Mouse (Mus musculus) heart, embryonic 10.5 days (tissue): Measurements from ENCODE around the gene Plcg2. TPM values are rescaled to one million over a fixed set of nuclear protein-coding genes. Genes with fewer than 3 reads are reported as not detected.
A peak's percentile ranks its signal among the peaks of the same experiment; 100 is the strongest.

ENCODE experiments used
- DNase-seq: peaks from one replicate; pipeline ENCODE4 v3.0.0-alpha.2; 2017; ENCODE audit warnings: low spot score
- H3K27ac ChIP-seq: fragments of 300-500 bp; sonication (generic); 2 replicates; pipeline ENCODE4 v1.5.1; 2016; ENCODE audit warnings: mild to moderate bottlenecking
- H3K27me3 ChIP-seq: fragments of 300-500 bp; sonication (generic); 2 replicates; pipeline ENCODE4 v1.6.1; 2016; ENCODE audit warnings: mild to moderate bottlenecking; ENCODE audit not compliant: poor library complexity, insufficient read depth, severe bottlenecking
- H3K36me3 ChIP-seq: fragments of 300-500 bp; sonication (generic); 2 replicates; pipeline ENCODE4 v1.6.1; 2016; ENCODE audit warnings: mild to moderate bottlenecking, moderate library complexity
- H3K4me1 ChIP-seq: fragments of 300-500 bp; sonication (generic); 2 replicates; pipeline ENCODE4 v1.6.1; 2016; ENCODE audit warnings: mild to moderate bottlenecking
- H3K4me3 ChIP-seq: fragments of 300-500 bp; sonication (generic); 2 replicates; pipeline ENCODE4 v1.5.1; 2016; ENCODE audit warnings: mild to moderate bottlenecking, moderate library complexity
- H3K9me3 ChIP-seq: fragments of 300-500 bp; sonication (generic); 2 replicates; pipeline ENCODE4 v1.6.1; 2016; ENCODE audit warnings: mild to moderate bottlenecking, moderate library complexity
- WGBS: fragments of 180-500 bp; shearing (Covaris S2); methylation state at CpG from one replicate; pipeline ENCODE4 v1.1.7; 2016; 5-methylcytosine and 5-hydroxymethylcytosine counted together
- microRNA-seq: library from miRNA; unstranded; fragments of <30 nt; microRNA quantifications from one replicate; pipeline ENCODE4, GENCODE M21; 2017
- polyA plus RNA-seq: library from polyadenylated mRNA; unstranded; fragments of >200 nt; fragmentation: Nextera tagmentation; extraction: Ambion mirVana; gene quantifications from 2 replicates; pipeline ENCODE4 v1.2.1, GENCODE M21; 2016

Gene Plcg2
- polyA plus RNA-seq, 1 experiment from 2014 or later = 6.8 TPM

DNA sequence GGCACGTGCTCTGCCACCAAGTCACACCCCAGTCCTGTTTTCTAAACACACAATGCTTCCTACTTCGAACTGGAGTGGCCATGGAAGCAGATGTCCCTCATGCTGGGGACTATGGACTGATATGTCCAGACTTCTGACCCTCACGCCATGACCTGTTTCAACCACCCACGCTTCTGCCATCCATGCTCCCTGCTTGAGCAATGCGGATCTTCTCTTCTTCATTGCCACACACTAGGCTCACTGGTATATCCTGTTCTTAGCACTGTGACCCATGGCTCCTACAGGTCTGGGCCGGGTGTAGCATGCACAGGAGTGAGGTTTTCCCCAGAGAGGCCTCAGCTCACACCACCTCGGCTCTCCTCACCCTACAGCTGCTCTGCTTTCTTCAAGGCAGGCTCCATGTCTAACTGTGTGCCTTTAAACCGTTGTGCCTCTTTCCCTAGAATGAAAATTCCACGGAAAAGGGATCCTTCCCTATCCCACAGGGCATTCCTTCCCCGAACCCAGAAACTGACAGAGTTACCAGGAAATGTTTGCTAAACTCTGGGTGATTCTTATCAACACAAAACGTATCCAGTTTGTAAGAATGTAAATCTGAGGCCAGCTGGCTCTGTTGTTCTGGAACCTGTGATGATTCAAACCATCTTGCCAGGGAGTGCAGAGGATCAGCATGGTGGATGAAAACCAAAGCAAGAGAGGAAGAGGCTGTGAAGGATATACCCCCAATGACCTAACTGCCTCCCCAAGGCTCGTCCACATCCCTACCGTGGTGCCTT, 169.4 kb downstream of the Plcg2 start:
- no peaks in the 10 kb centered on the region for H3K4me1 ChIP-seq
- H3K4me3 ChIP-seq = no peak overlapping the region
- H3K27ac ChIP-seq = no peak overlapping the region
- DNase-seq = no peak
- no peaks in the 10 kb centered on the region for H3K9me3 ChIP-seq
- H3K27me3 ChIP-seq = 0 out of 2 replicates have a peak, but pooled peaks cover 4% of the 10 kb centered on the region
- no peaks in the 10 kb centered on the region; the same call in 1 of the 2 replicates for H3K36me3 ChIP-seq
- 73% methylated on average over 13 of the region's 13 CpGs for WGBS

DNA sequence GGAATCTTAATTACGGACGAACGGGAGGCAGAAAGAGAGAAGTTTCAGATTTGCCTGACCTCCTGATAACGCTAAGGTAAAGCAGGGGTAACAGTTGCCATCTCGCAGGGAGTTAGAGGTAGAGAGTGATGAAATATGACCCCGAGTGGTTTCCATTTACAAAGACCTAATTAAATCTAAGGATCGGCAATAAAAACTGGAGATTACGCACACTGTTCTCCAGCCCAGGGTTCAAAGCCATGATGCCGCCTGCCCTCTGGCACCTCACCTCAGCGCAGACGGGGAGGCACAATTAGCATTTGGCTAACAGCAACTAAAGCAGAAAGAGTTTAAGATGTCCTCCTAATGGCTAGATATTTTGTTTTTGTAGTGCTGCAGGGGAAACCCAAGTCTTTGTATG, 172.4 kb downstream of the Plcg2 start:
- Histone ChIP-seq H3K4me1 (0 out of 2 replicates have a peak, but pooled peaks cover 8% of the 10 kb centered on the region), H3K36me3 (no peaks in the 10 kb centered on the region), H3K27me3 (0 out of 2 replicates have a peak, but pooled peaks cover 4% of the 10 kb centered on the region), H3K27ac (no peak overlapping the region), H3K9me3 (no peaks in the 10 kb centered on the region), H3K4me3 (no peak overlapping the region)
- DNase-seq = no peak
- 29% methylated on average over 11 of the region's 11 CpGs for WGBS

DNA sequence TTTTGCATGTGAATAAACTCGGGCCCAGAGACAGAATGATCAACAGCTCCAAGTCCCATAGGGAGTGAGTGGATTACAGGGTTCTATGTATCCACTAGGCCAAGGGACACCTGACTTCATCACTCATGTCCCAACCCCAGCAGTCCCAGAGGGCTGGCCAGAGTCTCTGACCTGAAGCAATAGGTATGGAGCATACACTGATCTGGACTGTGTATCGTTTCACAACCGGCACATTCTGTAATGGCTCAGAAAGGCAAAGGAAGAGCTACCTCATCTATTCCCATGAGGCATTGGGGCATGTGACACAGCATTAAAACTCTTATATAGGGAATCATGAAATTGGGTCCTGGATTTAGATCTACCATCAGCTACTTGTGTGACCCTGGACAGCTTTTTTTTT, 174.5 kb downstream of the Plcg2 start:
- Histone ChIP-seq H3K27ac (no peak overlapping the region), H3K9me3 (no peaks in the 10 kb centered on the region)

DNA sequence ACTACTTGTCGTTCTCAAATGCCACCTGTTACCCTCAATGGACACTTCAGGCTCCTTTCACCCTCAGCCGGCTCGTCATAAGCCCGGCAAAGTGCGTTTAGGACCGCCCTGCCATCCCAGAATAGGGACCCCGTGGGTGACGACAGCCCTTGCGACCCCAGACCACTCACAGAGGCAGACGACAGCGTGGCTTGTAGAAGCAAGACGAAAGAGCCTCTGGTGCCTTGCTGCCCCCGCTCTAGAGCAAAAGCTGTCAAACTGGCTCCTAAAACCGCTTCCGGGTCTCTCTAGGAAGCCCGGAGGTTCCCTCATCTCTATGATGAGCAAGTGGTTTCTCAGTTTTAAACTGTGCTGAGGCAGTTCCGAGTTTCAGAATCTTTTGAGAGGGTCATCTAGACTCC, 175.3 kb downstream of the Plcg2 start, which contains the start of gene Sdr42e1:
TSS of gene Sdr42e1 (minus strand) at position 260 of the 401 bp plus-strand sequence.
- 0 out of 2 replicates have a peak, but pooled peaks cover 8% of the 10 kb centered on the region for H3K4me1 ChIP-seq
- H3K27me3 ChIP-seq = 0 out of 2 replicates have a peak, but pooled peaks cover 2% of the 10 kb centered on the region
- WGBS = 9% methylated on average over 17 of the region's 17 CpGs
- no peaks in the 10 kb centered on the region for H3K36me3 ChIP-seq
- peak within 1 kb of the TSS; percentile 32; the same call in 1 of the 2 replicates for H3K27ac ChIP-seq
- no peaks in the 10 kb centered on the region for H3K9me3 ChIP-seq
- DNase-seq = no peak
- peak within 1 kb of the TSS; percentile 68 for H3K4me3 ChIP-seq

More for the DNA sequence above, 174.5 kb downstream of the Plcg2 start:
- 86% methylated on average over 3 of the region's 3 CpGs for WGBS
- no peak for DNase-seq
- H3K4me3 ChIP-seq = no peak overlapping the region
- 0 out of 2 replicates have a peak, but pooled peaks cover 4% of the 10 kb centered on the region for H3K27me3 ChIP-seq
- 0 out of 2 replicates have a peak, but pooled peaks cover 8% of the 10 kb centered on the region for H3K4me1 ChIP-seq
- no peaks in the 10 kb centered on the region for H3K36me3 ChIP-seq

DNA sequence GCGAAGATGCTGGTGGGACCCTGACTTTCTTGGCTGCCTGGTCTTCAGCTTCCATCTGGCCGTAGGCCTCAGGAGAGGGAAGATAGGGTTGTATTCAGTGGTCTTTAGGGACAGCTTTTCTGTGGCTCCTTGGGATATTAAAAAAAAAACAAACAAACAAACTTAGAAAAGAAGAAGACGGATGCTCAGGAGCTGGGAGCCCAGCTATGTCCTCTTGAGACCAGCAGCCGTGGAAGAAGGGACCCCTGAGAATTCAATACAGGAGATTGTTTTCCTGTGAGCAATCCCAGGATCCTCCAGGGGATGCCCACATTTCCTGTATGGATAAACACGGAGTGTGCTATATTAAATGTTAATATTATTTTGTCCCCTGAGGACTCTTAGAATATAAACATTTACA, 177.1 kb downstream of the Plcg2 start:
- DNase-seq = no peak
- 79% methylated on average over 5 of the region's 5 CpGs for whole genome bisulfite sequencing
- H3K9me3 ChIP-seq = no peaks in the 10 kb centered on the region
- no peak overlapping the region for H3K4me3 ChIP-seq
- H3K27me3 ChIP-seq = no peaks in the 10 kb centered on the region
- H3K4me1 ChIP-seq = 0 out of 2 replicates have a peak, but pooled peaks cover 8% of the 10 kb centered on the region
- no peak overlapping the region for H3K27ac ChIP-seq
- H3K36me3 ChIP-seq = no peaks in the 10 kb centered on the region

DNA sequence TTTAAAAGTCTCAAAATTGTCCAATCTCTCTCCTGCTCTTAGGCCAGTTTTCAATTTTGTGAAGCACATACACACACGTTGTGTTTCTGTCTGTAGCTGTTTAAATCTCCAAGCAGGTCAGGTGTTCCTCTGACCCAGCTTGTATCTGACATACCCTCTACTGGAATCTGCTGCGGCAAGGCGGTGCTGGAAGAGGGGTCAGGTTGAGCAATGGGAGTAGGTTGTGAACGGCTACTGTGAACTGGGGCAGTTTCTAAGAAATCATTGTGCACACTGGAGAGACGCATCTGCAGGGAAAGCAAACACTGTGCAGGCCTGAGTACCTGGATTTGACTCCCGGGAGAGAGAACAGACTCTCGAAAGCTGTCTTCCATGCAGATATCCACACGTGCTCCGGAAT, 178.4 kb downstream of the Plcg2 start:
- Histone ChIP-seq H3K27ac (no peak overlapping the region), H3K36me3 (no peaks in the 10 kb centered on the region), H3K4me3 (no peak overlapping the region), H3K4me1 (0 out of 2 replicates have a peak, but pooled peaks cover 8% of the 10 kb centered on the region), H3K9me3 (no peaks in the 10 kb centered on the region), H3K27me3 (no peaks in the 10 kb centered on the region)
- 76% methylated on average over 9 of the region's 9 CpGs for WGBS
- no peak for DNase-seq

DNA sequence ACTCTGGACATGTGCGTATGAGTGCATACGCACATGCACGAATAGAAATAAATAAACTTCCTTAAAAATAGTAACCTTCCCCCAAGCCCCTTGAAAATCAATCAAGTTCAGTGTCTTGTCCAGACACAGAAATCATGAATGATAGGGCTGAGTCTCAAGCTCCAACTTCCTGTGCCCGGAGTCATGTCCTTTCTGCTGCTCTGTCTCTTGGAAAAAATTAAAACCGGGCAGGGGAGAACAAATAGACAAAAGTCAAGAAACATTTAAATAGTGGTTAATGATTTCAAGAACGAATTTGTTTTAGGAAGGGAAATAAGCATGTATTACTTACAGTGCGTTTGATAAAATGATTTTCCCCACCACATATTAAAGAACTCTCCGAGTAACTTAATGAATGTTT, 178.9 kb downstream of the Plcg2 start:
- 81% methylated on average over 8 of the region's 8 CpGs for WGBS
- H3K4me1 ChIP-seq = 0 out of 2 replicates have a peak, but pooled peaks cover 8% of the 10 kb centered on the region
- DNase-seq = no peak

DNA sequence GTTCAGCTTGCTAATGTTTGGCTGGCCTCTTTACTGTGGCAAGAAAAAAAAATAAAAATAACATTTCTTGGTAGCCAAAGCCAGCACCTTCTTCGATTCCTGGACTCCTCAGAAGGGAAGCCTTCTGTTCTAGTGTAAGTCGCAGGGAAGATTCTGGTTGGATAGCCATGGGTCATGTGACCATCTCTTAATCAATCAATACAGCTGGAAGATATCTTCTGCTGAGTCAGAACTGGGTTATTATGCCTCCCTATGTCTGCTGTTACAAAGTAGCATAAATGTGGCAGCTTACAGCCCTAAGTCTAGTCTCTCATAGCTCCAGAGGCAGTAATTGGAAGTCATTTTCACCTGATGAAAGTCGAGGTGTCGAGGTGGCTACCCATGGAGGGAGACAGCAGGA, 180.6 kb downstream of the Plcg2 start:
- H3K4me1 ChIP-seq = 0 out of 2 replicates have a peak, but pooled peaks cover 3% of the 10 kb centered on the region
- 74% methylated on average over 4 of the region's 4 CpGs for WGBS
- no peaks in the 10 kb centered on the region for H3K9me3 ChIP-seq
- no peak for DNase-seq
- no peak overlapping the region for H3K4me3 ChIP-seq
- no peaks in the 10 kb centered on the region for H3K36me3 ChIP-seq
- no peak overlapping the region for H3K27ac ChIP-seq
- H3K27me3 ChIP-seq = no peaks in the 10 kb centered on the region

More for the DNA sequence above, 178.9 kb downstream of the Plcg2 start:
- H3K4me3 ChIP-seq = no peak overlapping the region
- H3K27me3 ChIP-seq = no peaks in the 10 kb centered on the region
- H3K9me3 ChIP-seq = no peaks in the 10 kb centered on the region
- no peaks in the 10 kb centered on the region for H3K36me3 ChIP-seq
- H3K27ac ChIP-seq = no peak overlapping the region

DNA sequence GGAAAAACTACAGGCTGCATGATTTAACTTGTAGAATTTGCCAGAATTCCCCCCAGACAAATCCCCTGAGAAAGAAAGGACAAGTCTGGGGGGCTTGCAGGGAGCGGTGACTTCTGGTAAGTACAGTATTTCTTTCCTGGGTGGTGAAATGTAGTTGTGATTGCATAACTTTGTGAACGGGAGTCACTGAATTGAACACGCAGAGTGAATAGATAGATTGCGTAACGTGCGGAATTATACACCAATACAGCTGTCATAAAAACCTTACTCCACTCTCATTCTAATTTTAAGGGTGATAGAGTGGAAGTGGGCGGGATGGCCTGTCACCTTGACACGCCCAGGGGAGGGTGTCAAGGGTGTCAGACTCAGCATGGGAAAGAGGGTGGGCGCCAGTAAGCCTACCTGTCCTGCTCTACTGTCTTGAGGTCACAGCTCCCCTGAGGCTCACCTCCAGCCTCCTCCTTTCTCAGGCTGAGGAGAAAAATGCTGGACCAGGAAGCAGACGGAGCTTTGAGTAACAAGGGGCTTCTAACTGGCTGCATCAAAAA, 185.9 kb downstream of the Plcg2 start:
- no peaks in the 10 kb centered on the region for H3K9me3 ChIP-seq
- no peak overlapping the region for H3K4me3 ChIP-seq
- DNase-seq = no peak
- H3K27ac ChIP-seq = no peak overlapping the region
- H3K36me3 ChIP-seq = no peaks in the 10 kb centered on the region
- 78% methylated on average over 10 of the region's 10 CpGs for WGBS
- H3K4me1 ChIP-seq = no peaks in the 10 kb centered on the region
- H3K27me3 ChIP-seq = no peaks in the 10 kb centered on the region

DNA sequence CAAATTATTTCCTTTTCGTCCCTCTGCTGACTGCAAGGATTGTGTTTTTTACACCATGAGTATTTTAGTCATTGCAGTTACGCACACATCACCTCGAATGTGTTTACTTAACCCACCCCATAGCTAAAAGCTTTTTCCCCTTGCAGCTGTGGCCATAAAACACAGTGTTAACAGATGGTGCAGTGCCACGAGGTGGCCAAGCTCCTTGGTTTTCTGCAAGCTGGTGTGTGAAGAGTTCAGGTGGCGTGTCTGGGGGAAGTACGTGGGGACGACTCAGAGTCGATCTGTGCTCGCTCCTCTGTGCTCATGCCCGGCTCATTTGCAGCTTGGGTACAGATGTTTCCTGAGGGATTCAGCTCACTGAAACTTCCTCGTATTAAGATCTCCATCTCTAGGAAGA, 186.4 kb downstream of the Plcg2 start:
- Histone ChIP-seq H3K4me1 (no peaks in the 10 kb centered on the region), H3K9me3 (no peaks in the 10 kb centered on the region), H3K27me3 (no peaks in the 10 kb centered on the region), H3K4me3 (no peak overlapping the region), H3K27ac (no peak overlapping the region), H3K36me3 (no peaks in the 10 kb centered on the region)
- WGBS = 65% methylated on average over 11 of the region's 11 CpGs
- no peak for DNase-seq

Small RNAs within 50 kb of the gene (microRNA-seq; reads per million reads assigned to microRNA genes)
- gene Gm27361 = not detected
- not detected for gene Mir7077
- not detected for gene Mir7078

Other genes starting within 250 kb of the Plcg2 start
- 6.4 and 8.3 TPM in 2 replicates for gene Cmip, start 241.2 kb upstream of the Plcg2 start, polyA plus RNA-seq
- 0.59 and 0.72 TPM in 2 replicates for gene Sdr42e1, start 175.4 kb downstream of the Plcg2 start, polyA plus RNA-seq
- gene Hsd17b2, start 203.6 kb downstream of the Plcg2 start, polyA plus RNA-seq = 0.35 TPM in 1 of 2 replicates, not detected in the other